ENCODE assay signal across 9 mouse cellular contexts in the genomic region with DNA sequence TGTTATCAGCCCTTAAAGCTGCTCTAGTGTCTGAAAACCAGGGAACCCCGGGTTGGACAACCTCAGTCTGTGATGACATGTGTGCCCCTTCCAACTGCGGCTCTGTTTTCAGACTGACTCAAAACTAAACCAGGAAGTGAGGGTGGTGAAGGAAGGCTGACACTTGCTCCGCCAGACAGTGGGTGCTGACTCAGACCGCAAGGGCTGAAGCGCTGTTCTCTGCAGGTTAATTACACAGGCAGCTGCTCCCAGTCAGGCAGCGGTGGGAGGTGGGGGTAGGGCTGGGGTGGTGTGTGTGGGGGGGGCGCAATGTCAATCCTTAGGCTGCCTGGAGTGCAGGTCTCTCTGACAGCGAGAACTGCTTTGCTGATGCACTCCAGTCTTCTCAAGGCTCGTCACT. TPM values are rescaled to one million over a fixed set of nuclear protein-coding genes. Genes with fewer than 3 reads are reported as not detected.
DNase-seq lines count a peak whose midpoint lies in the region; ATAC-seq lines count a peak whose summit lies in the region.
"Had no signal": no experiment of that assay in that cellular context is flagged by ENCODE, and none has a peak within 500 bp of the region (broad histone marks: within the 10 kb centered on the region; RNA-seq: fewer than 3 reads in every experiment).

No protein-coding gene starts in this region.

- 21% methylated on average over 9 of the region's 9 CpGs for WGBS in liver, embryonic 11.5 days

- H3K4me1 ChIP-seq in liver, embryonic 11.5 days (replicated peaks; ENCODE audit: control insufficient read depth, insufficient read depth, low read length), result peaks cover 17% of the 10 kb centered on the region

- no peaks in the 10 kb centered on the region for H3K27me3 ChIP-seq in liver, embryonic 11.5 days (replicated peaks; ENCODE audit: control insufficient read depth, insufficient read depth, low read length)
- H3K27me3 ChIP-seq: hindbrain, embryonic 15.5 days had no signal

- H3K4me2 ChIP-seq in liver, embryonic 11.5 days, result peak overlapping the region; percentile 36
- H3K4me2 ChIP-seq: hindbrain, embryonic 15.5 days had no signal

- H3K4me3 ChIP-seq in liver, embryonic 11.5 days (ENCODE audit: low read depth, low read length), result no peak overlapping the region
- H3K4me3 ChIP-seq: hindbrain, embryonic 15.5 days had no signal

- no peak overlapping the region for H3K27ac ChIP-seq in liver, embryonic 11.5 days (ENCODE audit: low read depth, low read length)
- H3K27ac ChIP-seq: hindbrain, embryonic 15.5 days had no signal

- H3K9me3 ChIP-seq in liver, embryonic 11.5 days (ENCODE audit: control insufficient read depth, low read length), result peaks cover 2% of the 10 kb centered on the region; the same call in 1 of the 2 replicates
- H3K9me3 ChIP-seq: hindbrain, embryonic 15.5 days had no signal

- DNase-seq in frontal cortex, postnatal 25 days (ENCODE audit: low spot score in 2 of 2), result no peak
- DNase-seq in 3134 (ENCODE audit: extremely low read depth, insufficient read length, low spot score), result peak; percentile 39
- peak; percentile 51 for DNase-seq in c-Kit-positive CD71-negative TER-119-negative erythroid progenitor cells, embryonic 14.5 days (ENCODE audit: low read depth)
- DNase-seq in liver, embryonic 11.5 days (ENCODE audit: low spot score), result peak; percentile 43
- DNase-seq in spleen, adult 18-20 months, result peak; percentile 51 to 58
- DNase-seq in layer of hippocampus, adult 8-10 months (ENCODE audit: low spot score in 2 of 2), result no peak

- no peaks in the 10 kb centered on the region for H3K36me3 ChIP-seq in liver, embryonic 11.5 days (ENCODE audit: control insufficient read depth, insufficient read depth, low read length)
- H3K36me3 ChIP-seq: hindbrain, embryonic 15.5 days had no signal

- H3K9ac ChIP-seq in liver, embryonic 11.5 days (ENCODE audit: low read depth, low read length), result no peak overlapping the region
- H3K9ac ChIP-seq: hindbrain, embryonic 15.5 days had no signal

- ATAC-seq in frontal cortex, adult (ENCODE audit: low TSS enrichment), result peak; percentile 44; the same call in 1 of the 2 replicates
- ATAC-seq in liver, embryonic 11.5 days (replicated peaks; ENCODE audit: low FRiP score), result peak; percentile 27; the same call in 1 of the 2 replicates
- no peak for ATAC-seq in erythroblast, adult 5-6 weeks (replicated peaks; ENCODE audit: low FRiP score, poor library complexity, severe bottlenecking)

RNA-seq across cellular contexts. Expression of gene Klhl25, which starts 51.6 kb away (rescaled TPM):
- polyA plus RNA-seq in liver, embryonic 11.5 days (2014; fragmentation: Nextera tagmentation; extraction: Ambion mirVana), result 11.6 and 12.9 TPM in 2 replicates
- 74.7 and 77.5 TPM in 2 replicates for total RNA-seq in erythroblast, adult 5-6 weeks (2015; ENCODE audit: low replicate concordance)
- 189 and 190 TPM in 2 replicates for total RNA-seq in erythroblast, adult 5-6 weeks (2017; ENCODE audit: low replicate concordance)
- total RNA-seq in layer of hippocampus, adult 8-10 months (2022), result 10 to 100 TPM in 3 of 4 experiments, 1 to 10 TPM in 1; 7.6 to 14.6 (median 11.4) TPM

Comparison
In these comparisons a context has a peak if more than half of its experiments do, and no peak if none do; other contexts are left out.
1. DNase-seq: peak in 3134 (single experiment), c-Kit-positive CD71-negative TER-119-negative erythroid progenitor cells, embryonic 14.5 days (single experiment), liver, embryonic 11.5 days (single experiment) and spleen, adult 18-20 months (2 of 2); none in frontal cortex, postnatal 25 days (0 of 2) and layer of hippocampus, adult 8-10 months (0 of 2).
2. RNA of gene Klhl25, which starts 51.6 kb away (total RNA-seq): 74.7 to 190 TPM in erythroblast, adult 5-6 weeks; 7.6 to 14.6 TPM in layer of hippocampus, adult 8-10 months; every median in the first group is over 4 times any median in the second.